Mouse (Mus musculus): ENCODE data around the gene Tex38. TPM values are rescaled to one million over a fixed set of nuclear protein-coding genes. Genes with fewer than 3 reads are reported as not detected.

The Tex38 gene
- total RNA-seq, 2 experiments from 2014 or later: not detected

- intact Hi-C loops (cut with DNase I): no loop called here
- no peak for DNase-seq (ENCODE audit: extremely low spot score in 1 of 2, low spot score in 2 of 2)
Measured at GRCm38 (mm10) chr4:115782026-115782805, 1.4 kb upstream of the Tex38 start.

- DNase-seq (ENCODE audit: extremely low spot score in 1 of 2, low spot score in 2 of 2): no peak
- intact Hi-C loops (cut with DNase I): no loop called here
Measured at GRCm38 (mm10) chr4:115780269-115780668, 549 bp downstream of the Tex38 start.

DNA sequence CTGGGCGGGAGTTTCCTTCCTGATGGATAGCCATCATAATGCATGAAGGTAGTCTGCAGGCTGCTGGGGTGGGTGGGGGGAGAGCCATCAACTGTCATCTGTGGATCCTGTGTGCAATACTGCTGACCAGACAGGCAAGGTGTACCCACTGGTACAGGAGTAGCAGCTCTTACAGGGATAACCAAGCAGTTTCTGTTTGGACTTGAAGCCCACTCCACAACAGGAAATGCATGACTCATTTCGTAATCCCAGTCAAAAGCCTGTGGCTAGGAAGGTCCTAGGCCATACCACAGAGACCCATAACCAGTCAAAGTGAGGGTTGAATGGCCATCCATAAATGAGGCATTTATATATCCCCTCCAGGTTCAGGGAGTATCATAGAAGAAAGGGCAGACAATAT, 3.2 kb downstream of the Tex38 start:
- DNase-seq (ENCODE audit: extremely low spot score in 1 of 2, low spot score in 2 of 2): no peak
- intact Hi-C loops (cut with DNase I): no loop called here

DNA sequence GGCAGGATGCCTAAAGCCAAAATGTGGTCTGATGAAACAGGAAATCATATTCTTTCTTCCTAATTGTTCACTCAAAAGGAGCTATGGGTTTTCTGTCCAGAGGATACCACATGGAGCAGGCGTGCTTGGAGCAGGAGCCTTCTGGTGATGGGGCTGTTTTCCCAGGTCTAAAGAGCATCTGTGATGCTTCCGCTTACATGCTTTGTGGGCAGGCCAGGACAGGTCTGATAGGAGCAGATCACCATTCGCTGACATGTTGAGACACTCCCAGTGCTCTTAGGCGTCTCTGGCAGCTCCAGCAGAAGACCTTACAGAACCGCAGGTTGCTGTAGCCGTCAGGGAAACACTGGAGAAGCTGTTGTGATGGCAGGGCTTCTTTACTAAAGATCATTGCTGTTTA, 5.8 kb downstream of the Tex38 start:
- intact Hi-C loops (cut with DNase I): no loop called here

GRCm38 (mm10) chr4:115767647-115768467, 13.0 kb downstream of the Tex38 start:
- intact Hi-C loops (cut with DNase I): no loop called here
- DNase-seq (ENCODE audit: extremely low spot score in 1 of 2, low spot score in 2 of 2): no peak

More for the DNA sequence above, 5.8 kb downstream of the Tex38 start:
- DNase-seq (ENCODE audit: extremely low spot score in 1 of 2, low spot score in 2 of 2): no peak

DNA sequence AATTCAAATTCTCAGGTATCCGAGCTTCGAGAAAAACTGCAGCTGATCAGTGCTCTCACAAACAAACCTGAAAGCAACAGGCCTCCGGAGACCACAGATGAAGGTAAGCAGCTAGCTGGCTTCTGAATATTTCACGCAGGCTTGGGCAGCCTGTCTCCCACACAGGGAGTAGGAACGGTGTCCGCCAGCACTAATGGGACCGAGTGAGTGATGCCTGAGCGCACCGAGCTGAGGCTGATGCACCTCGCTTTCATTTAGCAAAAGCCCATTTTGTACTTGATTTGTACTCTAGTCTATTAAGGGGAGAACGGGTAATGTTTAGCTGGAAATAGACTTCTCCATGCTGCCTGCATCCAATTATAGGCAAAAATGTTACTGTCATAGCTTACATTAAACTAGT, 16.2 kb downstream of the Tex38 start:
- no peak for DNase-seq (ENCODE audit: extremely low spot score in 1 of 2, low spot score in 2 of 2)
- intact Hi-C loops (cut with DNase I): no loop called here

- intact Hi-C loops (cut with DNase I): no loop called here
- peak in 1 of 2 experiments; percentile 37 for DNase-seq (ENCODE audit: extremely low spot score in 1 of 2, low spot score in 2 of 2)
Measured at GRCm38 (mm10) chr4:115761206-115761605, 19.6 kb downstream of the Tex38 start.

DNA sequence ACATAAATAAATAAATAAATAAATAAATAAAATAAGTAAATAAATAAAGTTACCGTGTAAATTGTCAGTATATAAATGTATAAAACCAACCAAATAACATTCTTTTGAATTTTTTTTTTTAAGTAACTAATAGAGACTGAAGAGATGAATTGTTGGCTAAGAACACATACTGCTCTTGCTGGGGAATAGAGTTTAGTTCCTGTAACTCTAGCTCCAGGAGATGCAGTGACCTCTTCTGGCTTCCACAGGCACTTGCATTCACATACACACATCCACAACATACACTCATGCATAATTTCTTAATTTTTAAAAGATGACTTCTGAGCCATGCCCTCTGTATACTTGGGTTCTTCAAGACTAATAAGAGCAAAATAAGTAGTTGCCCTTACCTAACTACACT, 26.0 kb downstream of the Tex38 start:
- DNase-seq (ENCODE audit: extremely low spot score in 1 of 2, low spot score in 2 of 2): no peak
- intact Hi-C loops (cut with DNase I): no loop called here

DNA sequence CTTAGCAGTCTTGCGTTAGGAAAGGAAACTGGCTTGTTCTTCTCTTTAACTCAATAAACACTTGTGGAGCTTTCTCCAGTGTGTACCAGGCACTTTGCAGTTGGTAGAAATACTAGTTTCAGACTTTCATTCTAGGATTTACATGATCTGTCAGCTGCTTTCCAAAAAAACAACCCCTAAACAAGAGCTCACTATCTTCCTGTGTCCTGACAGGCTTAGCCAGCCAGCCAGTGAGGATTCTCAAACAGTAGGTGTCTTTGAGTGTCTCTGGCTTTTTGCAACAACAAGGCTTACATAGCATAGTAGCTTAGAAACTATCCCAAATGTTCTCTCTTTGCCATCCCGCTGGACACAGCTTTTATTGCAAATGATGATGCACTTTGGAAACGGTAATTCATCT, 26.7 kb downstream of the Tex38 start:
- no peak for DNase-seq (ENCODE audit: extremely low spot score in 1 of 2, low spot score in 2 of 2)
- intact Hi-C loops (cut with DNase I): no loop called here

GRCm38 (mm10) chr4:115749336-115749735, 31.5 kb downstream of the Tex38 start:
- intact Hi-C loops (cut with DNase I): no loop called here

DNA sequence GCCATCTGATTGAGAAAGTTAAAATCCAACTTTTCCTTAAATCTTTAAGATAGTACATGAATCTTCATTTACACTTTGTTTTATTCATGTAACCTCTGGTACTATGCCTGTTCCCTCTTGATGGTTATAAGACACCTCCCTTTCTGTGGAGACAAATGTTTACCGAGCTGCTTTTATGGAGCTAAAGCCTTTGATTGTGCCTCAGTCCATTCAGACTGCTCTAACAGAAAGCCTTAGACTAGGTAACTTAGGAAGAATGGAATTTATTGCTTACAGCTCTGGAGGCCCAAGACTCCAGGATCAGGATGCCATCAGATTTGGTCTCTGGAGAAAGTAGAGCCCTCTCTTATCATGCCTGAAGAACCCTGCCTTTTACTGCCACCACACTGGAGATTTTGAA, 32.6 kb downstream of the Tex38 start:
- DNase-seq (ENCODE audit: extremely low spot score in 1 of 2, low spot score in 2 of 2): no peak
- intact Hi-C loops (cut with DNase I): no loop called here

More at GRCm38 (mm10) chr4:115749336-115749735, 31.5 kb downstream of the Tex38 start:
- DNase-seq (ENCODE audit: extremely low spot score in 1 of 2, low spot score in 2 of 2): no peak

- no peak for DNase-seq (ENCODE audit: extremely low spot score in 1 of 2, low spot score in 2 of 2)
- intact Hi-C loops (cut with DNase I): no loop called here
Measured at GRCm38 (mm10) chr4:115743096-115743495, 37.7 kb downstream of the Tex38 start.

- DNase-seq (ENCODE audit: extremely low spot score in 1 of 2, low spot score in 2 of 2): no peak
- intact Hi-C loops (cut with DNase I): no loop called here
Measured at GRCm38 (mm10) chr4:115742658-115743057, 38.2 kb downstream of the Tex38 start.

GRCm38 (mm10) chr4:115738481-115738985, 42.3 kb downstream of the Tex38 start:
- DNase-seq (ENCODE audit: extremely low spot score in 1 of 2, low spot score in 2 of 2): no peak
- intact Hi-C loops (cut with DNase I): loop anchor here (10.0 kb wide), 2 partner anchors 166 to 216 kb away; no protein-coding TSS in a partner anchor

- intact Hi-C loops (cut with DNase I): loop anchor here (10.0 kb wide), 2 partner anchors 167 to 217 kb away; no protein-coding TSS in a partner anchor
- peak; percentile 95 to 99 for DNase-seq (ENCODE audit: extremely low spot score in 1 of 2, low spot score in 2 of 2)
Measured at GRCm38 (mm10) chr4:115737551-115738041, 43.2 kb downstream of the Tex38 start, which contains the start of gene Efcab14. Efcab14 (plus strand) TSS chr4:115737744.

- DNase-seq (ENCODE audit: extremely low spot score in 1 of 2, low spot score in 2 of 2): no peak
- intact Hi-C loops (cut with DNase I): loop anchor here (5.0 to 10.0 kb wide), 3 partner anchors 170 to 247 kb away; no protein-coding TSS in a partner anchor
Measured at GRCm38 (mm10) chr4:115734867-115735266, 46.0 kb downstream of the Tex38 start.

DNA sequence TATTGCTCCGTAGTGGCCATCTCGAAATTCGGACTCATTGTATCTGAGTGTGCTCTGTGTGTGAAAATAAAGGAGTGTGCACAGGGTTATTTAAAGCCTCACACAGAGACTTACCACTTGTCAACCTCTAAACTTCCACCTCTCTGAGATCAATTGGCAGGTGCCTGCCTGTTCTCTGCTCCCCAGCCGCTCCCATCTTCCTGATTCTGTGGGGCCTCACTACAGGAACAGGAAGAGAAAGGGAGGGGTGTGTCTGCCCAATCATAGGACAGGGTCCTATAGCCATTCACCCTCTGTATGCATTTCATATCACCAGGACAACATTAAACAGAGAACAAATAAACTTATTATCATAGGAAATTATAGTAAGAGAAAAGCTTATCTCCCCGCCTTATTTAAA, 47.1 kb downstream of the Tex38 start:
- intact Hi-C loops (cut with DNase I): loop anchor here (5.0 to 10.0 kb wide), 3 partner anchors 171 to 249 kb away; no protein-coding TSS in a partner anchor
- no peak for DNase-seq (ENCODE audit: extremely low spot score in 1 of 2, low spot score in 2 of 2)

DNA sequence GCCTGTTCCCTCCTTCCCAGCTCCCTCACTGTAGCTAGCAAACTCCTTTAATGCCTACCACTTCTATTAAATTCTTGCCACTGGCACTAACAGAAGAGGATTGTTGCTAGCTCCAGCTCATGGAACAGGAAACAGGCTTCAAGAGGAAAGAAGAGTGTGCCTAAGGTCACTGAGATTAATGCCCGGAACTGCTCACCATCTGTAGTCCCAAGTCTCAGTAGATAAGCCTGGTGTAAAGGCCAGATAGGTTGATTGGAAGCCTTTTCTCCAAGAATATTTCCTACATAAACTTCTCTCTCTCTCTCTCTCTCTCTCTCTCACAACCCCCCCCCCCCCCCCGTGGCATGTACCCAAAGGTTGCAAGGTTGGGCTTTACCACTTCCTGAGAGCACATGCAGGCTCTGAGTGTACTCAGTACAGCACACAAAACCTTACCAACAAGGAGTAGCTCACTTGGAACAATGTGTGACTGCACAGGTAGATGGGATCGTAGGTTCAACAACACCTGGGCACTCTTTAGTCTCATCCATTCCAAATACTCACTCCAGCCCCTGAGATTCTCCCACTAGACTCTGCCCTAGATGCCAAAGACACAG, 48.5 kb downstream of the Tex38 start:
- intact Hi-C loops (cut with DNase I): loop anchor here (5.0 to 10.0 kb wide), 3 partner anchors 172 to 250 kb away; no protein-coding TSS in a partner anchor
- no peak for DNase-seq (ENCODE audit: extremely low spot score in 1 of 2, low spot score in 2 of 2)

Data from left cerebral cortex, postnatal 10 days (tissue).